Mouse (Mus musculus) hindlimb bud, embryonic 11.5 days (tissue): Measurements from ENCODE around the gene Tmcc1.

Source experiments
- DNase-seq: peaks from one replicate; pipeline ENCODE4 v3.0.0-alpha.2; 2012; ENCODE audit warnings: low read depth, low spot score; ENCODE audit errors: extremely low spot score

Tmcc1 gene

DNA sequence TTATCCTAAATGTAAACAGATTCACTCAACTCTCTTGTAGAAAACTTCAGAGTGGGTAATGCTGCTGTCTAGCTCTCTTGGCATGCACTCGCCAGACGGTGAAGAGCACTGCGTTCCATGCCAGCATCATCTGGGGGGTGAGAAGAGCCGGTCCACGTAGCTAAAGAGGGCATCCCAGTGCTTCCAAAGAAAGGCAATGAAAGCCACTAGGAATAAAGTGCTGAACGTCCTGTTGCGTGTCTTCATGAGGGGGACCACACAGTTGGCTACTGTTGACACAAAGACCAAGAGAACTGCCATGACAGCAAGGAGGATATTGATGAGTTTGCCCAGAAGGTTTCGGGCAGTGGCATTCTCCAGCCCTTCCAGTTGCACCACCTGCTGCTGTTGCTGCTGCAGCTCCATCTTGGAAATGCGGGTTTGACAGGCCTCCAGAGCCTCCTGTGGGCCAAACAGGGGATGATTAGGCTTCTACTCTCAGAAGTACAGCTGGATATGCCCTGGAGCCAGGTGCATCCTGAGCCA, 171.3 kb downstream of the Tmcc1 start:
- no peak for DNase-seq

DNA sequence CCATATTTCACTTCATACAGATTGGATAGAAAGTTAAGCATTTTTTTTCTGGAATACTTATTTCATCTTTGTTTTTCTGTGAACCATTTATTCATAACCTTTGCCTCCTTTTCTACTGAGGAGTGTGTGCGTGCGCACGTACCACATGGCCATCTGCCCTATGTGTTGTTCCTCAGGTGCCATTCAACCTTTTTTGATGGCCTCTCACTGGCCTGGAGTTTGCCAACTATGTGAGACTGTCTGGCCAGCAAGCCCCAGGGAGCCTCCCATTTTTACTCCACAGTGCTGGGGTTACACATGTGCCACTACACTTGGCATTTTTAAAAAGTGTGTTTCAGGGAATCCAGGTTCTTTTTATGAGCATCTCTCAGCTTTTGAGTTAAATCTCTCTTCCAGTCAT, 177.4 kb downstream of the Tmcc1 start:
- DNase-seq: no peak

DNA sequence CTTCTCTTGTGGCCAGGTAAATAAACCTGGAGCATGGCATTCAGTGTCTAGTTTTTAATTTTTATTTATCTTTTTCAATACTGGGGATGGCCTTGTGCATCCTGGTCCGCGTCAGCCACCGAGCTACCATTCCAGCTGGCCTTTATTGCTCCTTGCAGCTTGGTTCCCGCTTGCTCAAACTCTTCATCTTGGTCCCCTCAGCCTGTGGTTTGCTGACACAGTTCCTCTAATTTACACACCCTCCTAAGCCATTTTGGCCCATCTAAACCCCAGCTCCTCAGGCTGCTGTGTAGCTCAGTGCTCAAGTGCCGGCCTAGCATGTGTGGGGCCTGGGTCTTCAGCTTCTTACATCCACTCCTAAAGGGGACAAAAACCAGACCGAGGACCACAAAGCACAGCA, 179.2 kb downstream of the Tmcc1 start:
- DNase-seq: no peak

DNA sequence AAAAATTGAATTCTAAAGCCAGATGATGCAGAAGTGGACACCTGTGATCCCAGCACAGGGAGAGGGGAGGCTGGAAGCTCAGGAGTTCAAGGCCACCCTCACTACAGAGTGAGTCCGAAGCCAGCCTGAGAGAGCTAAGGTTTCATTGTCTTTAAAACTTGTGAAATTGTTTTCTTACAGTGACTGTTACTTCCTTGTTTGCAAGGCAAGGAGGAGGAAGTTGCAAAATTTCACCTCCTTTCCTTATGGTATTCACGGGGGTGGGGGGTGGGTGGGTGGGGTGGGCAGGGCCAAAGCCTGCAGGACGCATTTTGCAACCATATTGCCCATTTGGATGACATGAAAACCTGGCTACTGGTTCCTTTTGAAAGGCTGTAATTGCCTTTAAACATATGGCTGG, 179.6 kb downstream of the Tmcc1 start:
- no peak for DNase-seq

DNA sequence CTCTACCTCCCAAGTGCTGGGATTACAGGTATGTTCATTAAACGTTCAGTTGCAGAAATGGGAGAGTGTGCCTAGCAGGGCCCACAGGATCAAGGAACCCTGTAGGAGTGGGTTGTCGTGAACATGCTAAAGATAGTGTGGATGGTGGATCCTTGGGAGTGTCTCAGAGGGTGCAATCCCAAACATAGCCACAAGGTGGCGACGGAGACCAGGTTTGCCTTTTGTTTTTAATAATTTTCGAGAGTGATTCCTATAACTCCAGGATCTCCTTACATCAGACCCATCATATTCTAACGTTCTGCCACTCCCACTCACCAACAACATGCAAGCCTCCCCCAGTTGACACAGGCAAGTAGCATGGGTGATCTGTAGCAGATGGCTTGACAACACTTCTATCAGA, 182.7 kb downstream of the Tmcc1 start:
- peak; percentile 69 for DNase-seq

DNA sequence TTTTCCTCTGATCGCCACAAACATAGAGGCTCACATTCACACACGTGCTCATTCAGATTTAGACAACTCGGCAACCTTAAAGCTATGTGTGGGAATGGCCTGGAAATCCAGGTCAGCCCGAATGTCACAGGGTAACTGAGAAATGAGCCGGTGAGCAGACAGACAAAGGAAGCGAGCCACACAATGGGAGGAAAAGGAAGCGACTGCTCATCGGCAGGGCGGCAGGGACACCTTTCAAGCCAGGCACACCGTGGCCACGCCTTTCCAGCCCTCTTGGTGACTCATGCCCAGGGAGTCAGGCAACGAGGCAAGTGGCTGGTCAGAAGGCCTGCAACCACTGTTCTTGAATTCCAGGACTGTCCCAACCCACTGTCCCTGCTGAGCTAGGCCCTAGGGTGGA, 183.9 kb downstream of the Tmcc1 start:
- DNase-seq: no peak

DNA sequence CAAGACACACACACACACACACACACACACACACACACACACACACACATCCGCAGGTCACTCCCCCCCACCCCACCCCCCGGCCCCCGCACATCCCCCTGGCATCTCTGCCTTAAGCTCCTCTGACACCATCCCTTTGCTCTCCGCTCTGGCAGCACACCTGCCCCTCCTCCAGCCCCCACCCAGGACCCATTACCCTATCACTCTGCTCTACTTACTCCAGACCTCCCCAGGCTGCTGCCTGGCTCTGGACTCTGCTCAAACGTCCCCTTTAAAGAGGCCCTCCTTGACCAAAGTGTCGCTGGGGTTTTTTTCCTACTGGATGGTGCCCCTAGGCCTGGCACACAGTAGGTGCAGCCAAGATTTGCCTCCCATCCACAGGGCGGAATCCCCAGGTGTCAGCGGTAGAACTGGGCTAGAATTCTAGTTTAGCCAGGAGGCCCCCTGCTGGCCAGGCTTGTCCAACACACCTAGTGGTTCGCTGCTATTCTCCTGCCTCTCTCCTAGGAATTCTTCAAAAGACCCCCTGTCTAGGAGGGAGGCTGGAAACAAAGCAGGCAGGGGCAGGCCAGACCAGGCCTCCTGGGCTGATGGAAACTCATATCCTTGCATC, 185.6 kb downstream of the Tmcc1 start:
- DNase-seq: peak; percentile 54

DNA sequence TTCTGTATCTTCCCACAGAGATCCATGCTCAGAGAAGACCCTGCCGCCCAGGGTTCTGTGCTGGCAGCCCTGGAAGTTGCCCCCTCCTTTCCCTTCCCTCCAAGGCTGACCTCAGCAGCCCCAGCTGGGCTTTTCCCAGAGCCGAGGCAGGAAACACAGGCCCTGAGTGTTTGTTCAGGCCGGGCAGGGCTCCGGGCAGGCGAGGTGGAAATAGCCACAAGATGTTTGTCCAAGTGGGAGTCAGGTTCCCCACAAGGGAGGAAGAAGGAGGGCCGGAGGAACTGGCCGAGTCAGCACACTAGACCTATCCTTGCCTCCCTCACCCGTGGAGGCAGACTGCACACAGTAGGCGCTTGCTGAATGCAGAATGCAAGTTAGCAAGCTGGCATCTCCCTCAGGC, 186.6 kb downstream of the Tmcc1 start:
- DNase-seq: no peak

DNA sequence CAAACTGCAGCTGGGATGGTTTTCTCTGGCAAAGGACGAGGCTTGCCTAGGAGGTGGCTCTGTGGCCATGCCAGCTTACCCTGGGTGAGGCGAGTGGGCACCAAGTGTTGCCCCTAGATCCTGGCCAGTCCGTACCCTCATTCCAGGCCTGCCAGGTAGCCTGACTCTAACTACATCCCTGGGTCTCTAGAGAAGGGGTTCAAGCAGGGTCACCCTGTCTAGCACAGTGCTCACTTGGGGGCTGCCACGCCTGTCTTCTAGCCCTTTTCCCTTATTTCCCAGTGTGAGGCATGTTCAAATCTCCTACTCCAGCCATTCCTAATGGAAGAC, 187.4 kb downstream of the Tmcc1 start:
- no peak for DNase-seq

DNA sequence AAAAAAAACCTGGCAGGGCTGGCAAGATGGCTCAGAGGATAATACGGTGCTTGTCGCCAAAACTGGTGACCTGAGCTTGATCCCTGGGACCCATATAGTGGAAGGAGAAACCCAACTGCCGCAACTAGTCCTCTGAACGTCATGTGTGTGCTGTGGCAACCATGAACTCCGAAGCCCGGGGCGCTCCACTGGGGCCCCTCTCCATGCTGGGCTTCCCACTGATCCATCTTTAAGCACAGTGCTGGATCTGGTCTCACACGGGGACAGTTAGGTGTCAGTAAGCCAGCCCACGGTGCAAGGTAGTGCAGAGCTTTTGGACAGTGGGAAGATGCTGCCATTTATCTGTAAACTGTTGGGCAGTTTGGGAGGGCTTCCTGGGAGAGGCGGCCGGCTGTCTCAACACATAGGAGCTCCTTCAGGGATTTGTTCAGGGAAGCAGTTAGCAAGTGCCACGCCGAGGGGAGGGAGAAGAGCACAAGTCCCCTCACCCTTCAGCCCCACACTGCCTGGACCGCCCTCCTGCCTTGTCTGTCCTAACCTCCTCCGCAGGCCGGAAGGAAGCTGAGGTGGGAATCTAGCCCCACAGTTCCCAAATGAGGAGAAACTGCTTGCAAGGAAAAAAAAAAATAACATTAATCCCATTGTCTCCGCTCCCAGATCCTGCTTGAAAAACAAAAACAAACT, 187.9 kb downstream of the Tmcc1 start:
- DNase-seq: no peak

DNA sequence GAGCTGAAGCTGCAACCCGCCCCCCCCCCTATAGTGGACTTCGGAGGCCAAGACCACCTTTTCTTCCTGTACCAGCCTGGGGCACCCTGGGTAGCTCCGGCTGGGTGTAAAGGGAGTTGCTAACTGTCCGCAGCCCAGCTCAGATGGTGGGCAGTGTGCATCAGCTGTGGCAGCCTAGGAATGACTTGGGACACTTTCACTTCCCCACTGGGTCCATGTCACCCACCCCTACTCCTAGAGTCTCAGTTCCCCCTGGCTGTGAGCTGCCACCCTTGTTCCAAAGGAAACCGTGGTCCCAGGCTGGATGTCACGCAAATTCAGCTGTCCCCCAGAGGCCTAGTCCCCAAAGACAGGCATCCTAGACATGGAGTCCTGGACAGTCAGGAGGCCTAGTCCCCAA, 188.6 kb downstream of the Tmcc1 start:
- no peak for DNase-seq

DNA sequence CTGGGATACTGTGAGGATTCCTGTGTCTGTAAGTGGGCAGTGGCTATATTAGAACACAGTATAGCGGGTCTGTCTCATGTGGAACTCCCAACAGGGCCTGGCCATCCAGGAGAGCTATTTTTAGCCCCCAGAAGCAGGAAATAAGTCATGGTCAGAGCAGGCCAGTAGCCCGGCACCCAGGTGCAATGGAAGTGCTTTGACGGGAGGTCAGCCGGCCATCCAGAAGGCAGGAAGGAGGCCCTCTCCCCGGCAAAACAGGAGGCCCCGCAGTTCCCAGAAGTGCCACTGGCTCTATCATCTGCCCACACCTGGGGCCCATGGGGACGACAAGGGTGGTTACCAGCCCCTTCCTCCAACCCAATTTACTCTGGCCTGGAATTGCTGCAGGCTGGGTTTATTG, 189.2 kb downstream of the Tmcc1 start:
- DNase-seq: no peak

DNA sequence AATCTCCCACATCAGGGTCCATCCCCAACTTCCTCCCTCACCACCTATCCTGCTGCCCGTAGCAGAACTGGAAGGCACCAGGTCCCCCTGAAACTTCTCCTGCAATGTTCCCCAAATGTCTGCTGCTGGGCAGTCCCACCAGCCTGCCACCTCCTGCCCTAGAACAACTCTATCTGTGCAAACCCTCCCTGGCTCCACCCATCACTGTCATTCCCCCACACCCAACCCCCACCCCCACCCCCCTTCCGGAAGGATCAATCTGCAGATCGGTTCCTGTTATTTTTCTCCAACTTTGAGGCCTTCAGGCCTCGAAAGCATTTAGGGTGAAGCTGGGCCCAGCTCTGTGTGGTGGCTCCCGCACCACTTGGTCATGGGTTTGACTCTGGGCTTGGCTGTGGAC, 189.8 kb downstream of the Tmcc1 start:
- DNase-seq: no peak

DNA sequence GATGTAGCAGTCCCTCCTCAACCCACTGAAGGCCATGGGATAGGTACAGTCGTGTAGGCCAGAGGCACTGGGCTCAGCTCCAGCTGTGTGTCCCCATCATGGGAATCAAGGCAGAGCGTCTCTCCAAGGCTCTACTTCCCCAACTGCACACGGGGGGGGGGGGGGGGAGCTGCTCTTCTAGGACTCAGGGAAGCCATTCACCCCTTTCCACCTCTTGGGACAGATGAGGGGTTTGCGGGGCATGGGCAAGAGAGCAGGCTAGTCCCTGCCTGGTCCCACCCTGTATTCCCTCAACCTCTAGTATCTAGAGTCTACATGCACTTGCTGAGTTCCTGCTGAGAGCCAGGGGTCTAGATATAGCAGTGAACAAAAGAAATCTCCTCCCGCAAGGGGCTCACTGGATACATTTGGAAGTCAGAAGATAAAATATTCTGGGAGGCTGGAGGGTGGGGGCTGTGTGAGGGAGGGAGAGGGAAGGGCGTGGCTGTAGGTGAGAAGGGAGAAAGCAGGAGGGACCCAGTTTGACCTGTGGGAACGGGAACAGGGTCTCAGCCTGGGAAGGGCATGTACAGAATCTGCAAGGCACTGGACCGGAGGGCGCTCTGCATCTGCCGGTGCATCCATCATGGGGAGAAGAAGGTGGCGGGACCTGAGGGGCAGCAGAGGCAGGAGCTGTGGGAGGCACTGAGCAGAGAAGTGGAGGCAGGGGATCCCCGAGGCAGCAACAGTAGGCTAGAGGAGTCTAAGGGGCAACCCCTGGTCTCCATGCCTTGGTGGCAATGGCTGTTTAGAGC, 190.8 kb downstream of the Tmcc1 start:
- no peak for DNase-seq

DNA sequence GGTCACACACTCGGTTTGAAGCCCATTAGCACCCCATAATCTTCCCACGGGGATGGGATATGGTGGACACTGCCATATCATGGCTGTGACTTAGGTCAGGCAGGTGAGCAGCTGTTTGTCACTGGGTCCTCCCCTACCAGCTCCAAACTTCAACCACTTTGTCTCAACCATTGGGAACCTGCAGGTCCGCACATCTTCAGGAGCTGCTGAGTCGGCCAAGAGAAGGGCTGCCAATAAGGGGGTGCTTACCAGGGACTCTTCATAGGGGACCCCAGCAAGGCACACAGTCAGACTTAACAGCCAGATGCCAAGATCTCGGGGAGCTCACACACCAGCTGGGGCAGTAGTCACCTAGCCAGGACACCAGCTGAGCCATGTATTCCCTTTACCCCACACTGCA, 192.4 kb downstream of the Tmcc1 start:
- DNase-seq: no peak

DNA sequence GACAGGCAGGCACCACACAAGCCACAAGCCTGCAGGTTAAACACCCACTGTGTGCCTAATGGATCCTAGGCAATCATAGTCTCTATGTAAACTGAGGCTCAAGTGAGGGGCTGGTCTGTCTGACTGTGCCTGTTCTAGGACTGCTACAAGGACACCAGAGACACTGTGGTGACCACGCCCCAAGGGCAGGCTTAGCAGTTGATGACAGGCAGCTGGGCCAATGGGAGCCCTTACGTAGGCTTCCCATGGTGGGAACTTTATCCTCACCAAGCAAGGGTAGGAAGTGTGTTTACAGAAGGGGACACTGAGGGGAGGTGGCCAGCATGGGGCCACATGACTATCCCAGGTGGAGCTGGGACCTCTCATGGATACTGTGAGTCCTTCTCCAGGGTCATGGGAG, 194.1 kb downstream of the Tmcc1 start:
- DNase-seq: no peak

DNA sequence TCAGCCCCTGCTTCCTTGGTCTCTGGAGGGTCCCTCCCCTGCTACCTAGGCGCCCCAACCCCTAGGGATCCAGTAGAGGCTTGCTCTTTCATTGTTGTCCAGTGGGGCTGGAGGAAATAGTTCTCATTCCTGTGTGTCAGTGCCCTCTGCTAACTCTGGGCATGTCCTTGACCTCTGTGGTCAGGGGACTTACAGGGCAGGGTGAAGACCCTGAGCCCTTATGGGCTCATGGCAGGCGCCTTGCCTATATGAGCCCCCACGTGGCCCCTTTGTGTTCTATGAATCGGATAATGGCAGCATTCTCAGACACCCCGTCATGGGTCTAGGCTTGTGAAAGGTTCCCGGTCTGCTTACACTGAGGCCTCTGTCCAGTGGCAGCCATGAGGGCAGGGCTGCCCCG, 194.5 kb downstream of the Tmcc1 start:
- DNase-seq: no peak

DNA sequence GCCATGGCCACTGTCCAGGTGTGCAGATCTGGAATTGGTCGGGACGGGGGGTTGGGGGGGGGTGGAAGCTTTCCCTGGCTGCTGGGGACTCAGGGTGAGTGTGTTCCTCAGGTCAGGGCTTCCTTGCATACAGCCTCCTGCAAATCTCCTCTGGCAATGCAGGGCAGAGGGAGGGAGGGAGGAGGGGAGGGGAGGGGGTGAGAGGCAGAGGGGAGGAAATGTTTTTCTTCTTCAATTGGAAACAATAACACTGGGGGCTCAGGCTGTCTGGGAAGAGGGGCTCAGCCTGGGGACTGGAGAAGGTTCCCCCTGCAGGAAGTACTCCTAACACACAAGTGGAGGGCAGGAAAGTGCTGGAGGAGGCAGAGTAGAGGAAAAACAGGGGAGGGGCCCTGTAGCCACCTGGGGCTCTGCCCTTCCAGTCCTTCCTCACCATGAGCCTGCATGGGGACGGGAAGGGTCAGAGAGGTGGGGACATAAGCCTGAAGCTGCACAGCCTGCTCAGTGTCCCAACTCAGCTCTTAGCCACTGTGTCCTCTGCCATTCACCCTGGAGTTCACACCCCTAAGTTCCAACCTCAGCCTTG, 195.5 kb downstream of the Tmcc1 start:
- no peak for DNase-seq

DNA sequence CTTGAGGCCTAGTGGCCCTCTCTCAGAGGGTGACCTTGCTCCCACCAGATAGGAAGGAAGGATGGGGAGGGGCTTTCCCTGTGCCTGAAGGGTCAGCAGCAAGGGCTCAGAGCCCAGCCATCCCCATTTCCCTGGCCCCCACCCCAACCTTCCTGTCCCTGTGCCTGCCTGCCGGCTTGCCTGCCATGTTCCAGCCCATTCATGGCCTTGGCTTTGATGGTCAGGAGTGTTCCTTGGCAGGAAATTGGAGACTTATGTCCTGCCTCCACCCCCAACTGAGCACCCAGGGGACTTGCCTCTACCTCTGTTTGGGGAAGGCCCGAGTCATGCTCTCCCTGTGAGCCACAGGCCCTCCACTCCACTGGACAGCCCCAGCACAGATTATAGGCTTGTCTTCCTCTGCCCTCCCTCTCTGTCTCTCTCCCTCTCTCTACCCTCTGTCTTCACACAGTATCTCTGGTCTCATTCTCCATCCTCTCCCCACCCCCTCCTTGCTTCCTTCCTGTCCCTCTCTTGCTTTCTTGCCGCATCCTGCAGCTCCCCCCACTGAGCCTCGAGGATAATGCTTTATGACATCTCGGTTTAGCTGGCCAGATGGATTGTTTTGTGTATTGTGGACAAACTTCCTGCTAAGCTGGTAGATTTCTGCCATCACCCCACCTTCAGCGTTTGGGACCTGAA, 197.0 kb downstream of the Tmcc1 start:
- no peak for DNase-seq

DNA sequence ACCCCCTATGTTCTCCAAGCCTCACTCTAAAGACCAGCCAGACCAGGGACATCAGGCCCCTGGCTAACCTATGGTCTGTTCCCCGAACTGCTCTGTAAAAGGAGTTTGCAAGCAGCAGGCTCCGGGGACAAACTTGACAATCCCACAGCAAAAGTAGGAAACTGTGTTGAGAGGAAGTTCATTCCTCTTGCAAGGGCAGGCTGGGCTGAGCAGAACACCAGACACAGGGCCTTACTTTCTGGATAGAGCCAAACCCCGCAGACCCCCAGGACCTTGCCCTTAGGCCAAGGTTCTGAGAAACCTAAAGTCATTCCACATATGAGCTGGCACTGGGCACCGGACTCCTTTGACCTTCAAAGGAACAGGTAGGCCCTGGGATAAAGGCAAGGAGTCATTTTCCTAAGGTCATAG, 197.8 kb downstream of the Tmcc1 start:
- DNase-seq: no peak

DNA sequence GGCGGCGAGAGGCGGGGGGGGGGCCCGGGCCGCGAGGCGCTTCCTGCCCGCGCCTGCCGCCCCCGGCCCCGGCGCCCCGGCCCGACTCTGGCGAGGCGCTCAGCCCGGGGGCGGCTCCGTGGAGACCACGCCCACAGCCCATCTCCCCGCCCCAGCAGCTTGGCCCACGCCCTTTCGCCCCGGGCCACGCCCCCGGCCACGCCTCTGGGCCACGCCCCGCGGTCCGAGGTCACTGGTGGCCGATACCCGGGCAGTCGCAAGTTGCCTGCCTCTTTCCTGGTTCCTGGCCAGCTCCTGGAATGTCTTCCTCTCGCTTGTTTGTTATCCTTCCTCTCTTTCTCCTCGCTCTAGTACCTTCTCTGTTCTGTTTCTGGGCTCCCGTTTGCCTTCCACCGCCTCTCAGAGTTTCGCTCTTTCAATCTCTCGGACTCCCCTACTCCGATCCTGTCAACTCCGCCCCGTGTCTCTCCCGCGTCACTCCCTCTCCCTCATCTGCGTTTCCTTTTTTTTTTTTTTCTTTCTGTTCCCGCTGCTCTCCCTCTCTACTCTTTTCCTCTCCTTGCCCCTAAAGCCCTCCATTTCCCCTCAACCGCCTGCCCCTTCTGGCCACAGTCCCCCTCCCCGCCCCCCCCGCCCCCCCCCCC, 198.3 kb downstream of the Tmcc1 start, which contains the start of gene Plxnd1:
Gene Plxnd1 (minus strand): TSS at position 129 of the 644 bp plus-strand sequence.
- DNase-seq: peak; percentile 53
